Mouse (Mus musculus): ENCODE results near the gene Uchl4.

GRCm38 (mm10) chr9:64240681-64241080, 5.7 kb downstream of the Uchl4 start:
- TF ChIP-seq CTCF (IDR thresholded peaks at IDR 0.05; ENCODE audit: insufficient read depth, low read length) (no peak), POLR2A (IDR thresholded peaks at IDR 0.05; ENCODE audit: borderline replicate concordance, extremely low read depth, low read depth, low read length) (no peak)
